Mouse (Mus musculus) intestine, embryonic 14.5 days (tissue): ENCODE results near the gene Etaa1. TPM values are rescaled to one million over a fixed set of nuclear protein-coding genes. Genes with fewer than 3 reads are reported as not detected.

Experiments used
- ATAC-seq: fragments of 200-750 bp; cut with Nextera tagmentation; replicated peaks from 2 replicates; pipeline ENCODE4 v1.8.0; 2017; ENCODE audit warnings: low read depth, moderate number of reproducible peaks, moderate TSS enrichment, moderate library complexity; ENCODE audit not compliant: low FRiP score, low TSS enrichment
- DNase-seq: peaks from one replicate; pipeline ENCODE4 v3.0.0-alpha.2; 2018; ENCODE audit warnings: low spot score
- H3K27ac ChIP-seq: fragments of 300-500 bp; sonication (generic); 2 replicates; pipeline ENCODE4 v1.5.1; 2014; ENCODE audit warnings: low read depth, mild to moderate bottlenecking, control low read depth
- H3K27me3 ChIP-seq: fragments of 300-500 bp; sonication (generic); replicated peaks from 2 replicates; pipeline ENCODE4 v1.6.1; 2014; ENCODE audit warnings: low read length, control low read depth; ENCODE audit not compliant: control insufficient read depth, insufficient read depth
- H3K36me3 ChIP-seq: fragments of 300-500 bp; sonication (generic); 2 replicates; pipeline ENCODE4 v1.6.1; 2014; ENCODE audit warnings: low read length, control low read depth; ENCODE audit not compliant: control insufficient read depth, insufficient read depth
- H3K4me1 ChIP-seq: fragments of 300-500 bp; sonication (generic); replicated peaks from 2 replicates; pipeline ENCODE4 v1.6.1; 2014; ENCODE audit warnings: low read length, control low read depth, mixed read lengths; ENCODE audit not compliant: control insufficient read depth, insufficient read depth
- H3K4me2 ChIP-seq: fragments of 300-500 bp; sonication (generic); 2 replicates; pipeline ENCODE4 v1.6.1; 2014; ENCODE audit warnings: low read length
- H3K4me3 ChIP-seq: fragments of 300-500 bp; sonication (generic); 2 replicates; pipeline ENCODE4 v1.5.1; 2014; ENCODE audit warnings: low read depth, low read length, control low read depth, mixed read lengths
- H3K9ac ChIP-seq: fragments of 300-500 bp; sonication (generic); 2 replicates; pipeline ENCODE4 v1.6.1; 2014; ENCODE audit warnings: mild to moderate bottlenecking, low read length
- H3K9me3 ChIP-seq: fragments of 300-500 bp; sonication (generic); 2 replicates; pipeline ENCODE4 v1.6.1; 2016; ENCODE audit warnings: low read length, control low read depth; ENCODE audit not compliant: control insufficient read depth
- WGBS: fragments of 180-500 bp; shearing (Covaris S2); extraction: QIAGEN DNeasy Blood & Tissue Kit; methylation state at CpG from one replicate; pipeline ENCODE4 v1.1.7; 2014; 5-methylcytosine and 5-hydroxymethylcytosine counted together
- polyA plus RNA-seq: library from polyadenylated mRNA; unstranded; fragments of >200 nt; fragmentation: Nextera tagmentation; extraction: Ambion mirVana; gene quantifications from 2 replicates; pipeline ENCODE4 v1.2.1, GENCODE M21; 2014

Etaa1 gene
- 15.0 and 16.3 TPM in 2 replicates for polyA plus RNA-seq

GRCm38 (mm10) chr11:17953231-17954134 is at the start of gene Etaa1:
TSS of gene Etaa1 (minus strand) at chr11:17953875.
- H3K36me3 ChIP-seq = peaks cover 27% of the 10 kb centered on the region
- peak within 1 kb of the TSS; percentile 98 for H3K27ac ChIP-seq
- H3K9ac ChIP-seq = peak within 1 kb of the TSS; percentile 97
- peak within 1 kb of the TSS; percentile 99 for H3K4me3 ChIP-seq
- WGBS = under 1% methylated on average over 65 of the region's 69 CpGs
- peaks cover 13% of the 10 kb centered on the region; the same call in 1 of the 2 replicates for H3K4me1 ChIP-seq
- no peaks in the 10 kb centered on the region for H3K27me3 ChIP-seq
- ATAC-seq (peak; percentile 99), DNase-seq (peak; percentile 93)
- peak within 1 kb of the TSS; percentile 89 for H3K4me2 ChIP-seq
- H3K9me3 ChIP-seq = no peaks in the 10 kb centered on the region

GRCm38 (mm10) chr11:17994151-17994550 is 40.5 kb upstream of the Etaa1 start:
- no peak overlapping the region for H3K27ac ChIP-seq
- H3K4me3 ChIP-seq = no peak overlapping the region
- ATAC-seq (no peak), DNase-seq (no peak)
- H3K9ac ChIP-seq = no peak overlapping the region
- H3K36me3 ChIP-seq = no peaks in the 10 kb centered on the region
- H3K4me2 ChIP-seq = no peak overlapping the region
- H3K9me3 ChIP-seq = no peaks in the 10 kb centered on the region
- no peaks in the 10 kb centered on the region for H3K27me3 ChIP-seq
- no peaks in the 10 kb centered on the region for H3K4me1 ChIP-seq
- 90% methylated on average over 3 of the region's 3 CpGs for WGBS

DNA sequence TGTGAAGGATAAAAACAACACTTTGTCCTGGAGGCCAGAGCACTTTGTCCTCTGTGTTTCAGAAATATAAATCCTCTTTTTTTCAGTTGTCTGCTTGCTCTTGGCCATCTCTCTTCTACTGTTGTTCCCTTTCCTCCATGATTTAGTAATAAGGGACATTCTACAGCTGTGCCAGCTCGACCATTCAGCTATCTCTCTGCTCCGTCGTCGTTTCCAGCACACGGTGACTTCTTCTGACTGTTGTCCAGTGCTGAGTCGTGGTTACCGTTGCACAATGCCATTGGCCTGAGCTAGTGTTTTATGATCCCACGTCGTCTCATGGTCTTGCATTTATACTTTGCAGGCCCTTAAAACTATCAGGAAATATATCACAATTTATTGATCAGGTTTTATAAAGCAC is 38.6 kb upstream of the Etaa1 start:
- Histone ChIP-seq H3K9me3 (no peaks in the 10 kb centered on the region), H3K36me3 (no peaks in the 10 kb centered on the region), H3K4me2 (no peak overlapping the region), H3K9ac (no peak overlapping the region), H3K27me3 (no peaks in the 10 kb centered on the region), H3K4me3 (no peak overlapping the region), H3K4me1 (no peaks in the 10 kb centered on the region), H3K27ac (no peak overlapping the region)
- 84% methylated on average over 9 of the region's 9 CpGs for WGBS
- DNase-seq (no peak), ATAC-seq (no peak)

- no peak for ATAC-seq
- DNase-seq = no peak
- H3K9ac ChIP-seq = no peak overlapping the region
- no peaks in the 10 kb centered on the region for H3K36me3 ChIP-seq
- no peak overlapping the region for H3K27ac ChIP-seq
- H3K27me3 ChIP-seq = no peaks in the 10 kb centered on the region
- H3K4me3 ChIP-seq = no peak overlapping the region
- H3K9me3 ChIP-seq = no peaks in the 10 kb centered on the region
- H3K4me2 ChIP-seq = no peak overlapping the region
- 72% methylated on average over 2 of the region's 2 CpGs for WGBS
- H3K4me1 ChIP-seq = no peaks in the 10 kb centered on the region
Measured at GRCm38 (mm10) chr11:17983331-17983730, 29.7 kb upstream of the Etaa1 start.

- ATAC-seq = no peak
Measured at GRCm38 (mm10) chr11:17981246-17981645, 27.6 kb upstream of the Etaa1 start.

GRCm38 (mm10) chr11:17975581-17975980 is 21.9 kb upstream of the Etaa1 start:
- Histone ChIP-seq H3K4me3 (no peak overlapping the region), H3K9me3 (no peaks in the 10 kb centered on the region), H3K4me1 (no peaks in the 10 kb centered on the region), H3K27me3 (no peaks in the 10 kb centered on the region), H3K36me3 (no peaks in the 10 kb centered on the region), H3K27ac (no peak overlapping the region), H3K9ac (no peak overlapping the region), H3K4me2 (no peak overlapping the region)
- DNase-seq (no peak), ATAC-seq (no peak)
- 81% methylated on average over 3 of the region's 3 CpGs for WGBS

More at GRCm38 (mm10) chr11:17981246-17981645, 27.6 kb upstream of the Etaa1 start:
- no peaks in the 10 kb centered on the region for H3K36me3 ChIP-seq
- H3K9ac ChIP-seq = no peak overlapping the region
- no peaks in the 10 kb centered on the region for H3K9me3 ChIP-seq
- H3K27ac ChIP-seq = no peak overlapping the region
- H3K4me2 ChIP-seq = no peak overlapping the region
- no peaks in the 10 kb centered on the region for H3K4me1 ChIP-seq
- no peaks in the 10 kb centered on the region for H3K27me3 ChIP-seq
- no peak overlapping the region for H3K4me3 ChIP-seq
- DNase-seq = no peak
- WGBS = 67% methylated on average over 4 of the region's 4 CpGs

- 0% methylated on average over 3 of the region's 3 CpGs for WGBS
- Histone ChIP-seq H3K4me1 (peaks cover 13% of the 10 kb centered on the region; the same call in 1 of the 2 replicates), H3K4me2 (peak overlapping the region; percentile 89), H3K9ac (peak overlapping the region; percentile 97), H3K27me3 (no peaks in the 10 kb centered on the region), H3K36me3 (peaks cover 33% of the 10 kb centered on the region), H3K9me3 (no peaks in the 10 kb centered on the region), H3K4me3 (peak overlapping the region; percentile 99), H3K27ac (peak overlapping the region; percentile 98)
- DNase-seq = no peak
- ATAC-seq = no peak
Measured at GRCm38 (mm10) chr11:17952791-17953190, 884 bp downstream of the Etaa1 start.

DNA sequence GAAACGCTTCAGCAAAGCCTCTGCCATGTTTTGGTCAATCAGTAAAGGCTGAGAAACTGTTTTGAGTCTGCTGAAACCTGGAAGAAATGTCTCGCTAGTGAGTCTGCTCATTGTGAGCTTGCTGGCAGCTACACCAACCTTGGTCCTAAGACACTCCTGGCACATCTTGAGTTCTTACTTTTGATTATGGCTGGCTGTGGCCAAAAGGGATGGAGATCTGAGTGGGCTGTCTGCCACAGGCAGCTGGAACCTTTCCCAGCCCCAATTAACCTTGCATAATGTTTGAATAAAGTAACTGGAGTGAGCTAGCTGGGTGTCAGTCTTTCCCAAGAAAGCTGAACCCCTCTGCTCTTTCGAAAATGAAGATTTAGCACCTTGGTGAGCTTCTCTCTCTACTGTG is 2.3 kb downstream of the Etaa1 start:
- no peak overlapping the region for H3K4me2 ChIP-seq
- ATAC-seq (no peak), DNase-seq (no peak)
- WGBS = 86% methylated on average over 3 of the region's 3 CpGs
- no peak overlapping the region for H3K4me3 ChIP-seq
- peaks cover 13% of the 10 kb centered on the region; the same call in 1 of the 2 replicates for H3K4me1 ChIP-seq
- no peaks in the 10 kb centered on the region for H3K27me3 ChIP-seq
- no peak overlapping the region for H3K27ac ChIP-seq
- H3K9me3 ChIP-seq = no peaks in the 10 kb centered on the region
- peaks cover 47% of the 10 kb centered on the region for H3K36me3 ChIP-seq
- no peak overlapping the region for H3K9ac ChIP-seq
